22 mouse cellular contexts compared by ENCODE assay signal in genomic region chr9:61843513-61843912, GRCm38 (mm10).
A peak's percentile ranks its signal among the peaks of the same experiment; 100 is the strongest.
DNase-seq lines count a peak whose midpoint lies in the region; ATAC-seq and TF ChIP-seq lines count a peak whose summit lies in the region.
"Had no signal": no experiment of that assay in that cellular context is flagged by ENCODE, and none has a peak within 500 bp of the region (broad histone marks: within the 10 kb centered on the region; RNA-seq: fewer than 3 reads in every experiment).

No protein-coding gene starts in this region.

- H3K27me3 ChIP-seq in kidney, embryonic 15.5 days = no peaks in the 10 kb centered on the region
- no peaks in the 10 kb centered on the region; the same call in 1 of the 2 replicates for H3K27me3 ChIP-seq in liver, embryonic 11.5 days (replicated peaks; ENCODE audit: control insufficient read depth, insufficient read depth, low read length)
- no peaks in the 10 kb centered on the region for H3K27me3 ChIP-seq in stomach, embryonic 15.5 days (replicated peaks)
- no peaks in the 10 kb centered on the region for H3K27me3 ChIP-seq in thymus, adult 2 months (ENCODE audit: control insufficient read depth, insufficient read depth, low read length)
- H3K27me3 ChIP-seq in midbrain, embryonic 10.5 days (ENCODE audit: low read depth, poor library complexity, severe bottlenecking) = no peaks in the 10 kb centered on the region
- H3K27me3 ChIP-seq: hindbrain, embryonic 13.5 days; midbrain, embryonic 13.5 days had no signal

- H3K4me1 ChIP-seq in kidney, embryonic 15.5 days = 0 out of 2 replicates have a peak, but pooled peaks cover 2% of the 10 kb centered on the region
- H3K4me1 ChIP-seq in liver, embryonic 11.5 days (replicated peaks; ENCODE audit: control insufficient read depth, insufficient read depth, low read length) = no peaks in the 10 kb centered on the region
- no peaks in the 10 kb centered on the region for H3K4me1 ChIP-seq in stomach, embryonic 15.5 days
- H3K4me1 ChIP-seq in thymus, adult 2 months (replicated peaks; ENCODE audit: control insufficient read depth, insufficient read depth, low read length) = no peaks in the 10 kb centered on the region
- peaks cover 12% of the 10 kb centered on the region for H3K4me1 ChIP-seq in midbrain, embryonic 10.5 days
- H3K4me1 ChIP-seq: hindbrain, embryonic 13.5 days; midbrain, embryonic 13.5 days had no signal

- DNase-seq in kidney, adult 11 months = peak; percentile 74
- no peak for DNase-seq in kidney, postnatal 10 days
- DNase-seq in liver, embryonic 11.5 days (ENCODE audit: low spot score) = no peak
- DNase-seq in thymus, adult 2 months = no peak
- DNase-seq in midbrain, embryonic 10.5 days (ENCODE audit: low spot score) = no peak
- no peak for DNase-seq in left cerebral cortex, postnatal 36 days (ENCODE audit: low spot score in 2 of 2)
- DNase-seq: adrenal gland, postnatal 25 days; cerebellum, adult 11 months; cerebellum, postnatal 14 days; embryo, embryonic 11 days; heart, postnatal 10 days; left cerebral cortex, postnatal 4 days; lung, embryonic 14.5 days had no signal

- no peak for TF ChIP-seq CTCF in thymus, adult 2 months (IDR thresholded peaks at IDR 0.05; ENCODE audit: borderline replicate concordance, control insufficient read depth, extremely low read depth, insufficient read depth, low read length, poor library complexity)

- 65% methylated on average over 8 of the region's 8 CpGs for WGBS in kidney, embryonic 15.5 days
- 64% methylated on average over 8 of the region's 8 CpGs for WGBS in liver, embryonic 11.5 days
- WGBS in stomach, embryonic 15.5 days = 75% methylated on average over 8 of the region's 8 CpGs
- WGBS in thymus, adult 2 months = 96% methylated on average over 8 of the region's 8 CpGs
- WGBS in midbrain, embryonic 10.5 days = 84% methylated on average over 8 of the region's 8 CpGs

- ATAC-seq in kidney, embryonic 15.5 days (replicated peaks; ENCODE audit: low FRiP score) = no peak
- peak; percentile 54; the same call in 1 of the 2 replicates for ATAC-seq in liver, embryonic 11.5 days (replicated peaks; ENCODE audit: low FRiP score)
- peak; percentile 57 for ATAC-seq in stomach, embryonic 15.5 days (ENCODE audit: insufficient read depth, low FRiP score, low read depth)
- ATAC-seq: activated CD4-positive, CD25-positive, alpha-beta regulatory T cell, adult 4 months; forebrain, embryonic 16.5 days; midbrain, embryonic 13.5 days had no signal

- intact Hi-C loops in left cerebral cortex, postnatal 36 days (cut with DNase I) = no loop called here

- TF ChIP-seq POLR2A in thymus, adult 2 months (IDR thresholded peaks at IDR 0.05; ENCODE audit: control insufficient read depth, extremely low read depth, insufficient read depth, low read length, poor library complexity) = no peak

- no peak overlapping the region for H3K4me3 ChIP-seq in kidney, embryonic 15.5 days (replicated peaks)
- H3K4me3 ChIP-seq in liver, embryonic 11.5 days (ENCODE audit: low read depth, low read length) = no peak overlapping the region
- H3K4me3 ChIP-seq in stomach, embryonic 15.5 days (replicated peaks) = no peak overlapping the region
- H3K4me3 ChIP-seq in thymus, adult 2 months (ENCODE audit: control insufficient read depth, insufficient read depth, low read length) = no peak overlapping the region
- H3K4me3 ChIP-seq in midbrain, embryonic 10.5 days = no peak overlapping the region
- H3K4me3 ChIP-seq: heart, embryonic 10.5 days; hindbrain, embryonic 13.5 days; midbrain, embryonic 13.5 days had no signal

- H3K9me3 ChIP-seq in kidney, embryonic 15.5 days (replicated peaks) = no peaks in the 10 kb centered on the region
- no peaks in the 10 kb centered on the region for H3K9me3 ChIP-seq in liver, embryonic 11.5 days (ENCODE audit: control insufficient read depth, low read length)
- no peaks in the 10 kb centered on the region for H3K9me3 ChIP-seq in stomach, embryonic 15.5 days
- H3K9me3 ChIP-seq in midbrain, embryonic 10.5 days (replicated peaks) = no peaks in the 10 kb centered on the region
- H3K9me3 ChIP-seq: G1E; heart, embryonic 10.5 days; hindbrain, embryonic 13.5 days; midbrain, embryonic 13.5 days had no signal

- no peak overlapping the region for H3K9ac ChIP-seq in kidney, embryonic 15.5 days
- H3K9ac ChIP-seq in liver, embryonic 11.5 days (ENCODE audit: low read depth, low read length) = no peak overlapping the region
- H3K9ac ChIP-seq in stomach, embryonic 15.5 days = no peak overlapping the region
- H3K9ac ChIP-seq: hindbrain, embryonic 13.5 days; lung, embryonic 14.5 days; midbrain, embryonic 13.5 days had no signal

- no peaks in the 10 kb centered on the region for H3K36me3 ChIP-seq in kidney, embryonic 15.5 days
- H3K36me3 ChIP-seq in liver, embryonic 11.5 days (ENCODE audit: control insufficient read depth, insufficient read depth, low read length) = no peaks in the 10 kb centered on the region
- H3K36me3 ChIP-seq in stomach, embryonic 15.5 days = no peaks in the 10 kb centered on the region
- no peaks in the 10 kb centered on the region for H3K36me3 ChIP-seq in thymus, adult 2 months (ENCODE audit: control insufficient read depth, insufficient read depth, low read length)
- H3K36me3 ChIP-seq in midbrain, embryonic 10.5 days = no peaks in the 10 kb centered on the region
- H3K36me3 ChIP-seq: G1E; heart, embryonic 10.5 days; hindbrain, embryonic 13.5 days; midbrain, embryonic 13.5 days had no signal

- H3K4me2 ChIP-seq in kidney, embryonic 15.5 days = no peak overlapping the region
- no peak overlapping the region for H3K4me2 ChIP-seq in liver, embryonic 11.5 days
- no peak overlapping the region for H3K4me2 ChIP-seq in stomach, embryonic 15.5 days
- H3K4me2 ChIP-seq: hindbrain, embryonic 13.5 days; lung, embryonic 14.5 days; midbrain, embryonic 13.5 days had no signal

- H3K27ac ChIP-seq in kidney, embryonic 15.5 days = 0 out of 2 replicates have a peak overlapping the region, but pooled peaks have one; percentile 32
- H3K27ac ChIP-seq in liver, embryonic 11.5 days (ENCODE audit: low read depth, low read length) = no peak overlapping the region
- no peak overlapping the region for H3K27ac ChIP-seq in stomach, embryonic 15.5 days
- no peak overlapping the region for H3K27ac ChIP-seq in thymus, adult 2 months (ENCODE audit: control insufficient read depth, insufficient read depth, low read length)
- H3K27ac ChIP-seq in midbrain, embryonic 10.5 days (replicated peaks) = no peak overlapping the region; the same call in 1 of the 2 replicates
- H3K27ac ChIP-seq: heart, embryonic 10.5 days; hindbrain, embryonic 13.5 days; macrophage; midbrain, embryonic 13.5 days had no signal
